Mouse (Mus musculus): ENCODE results near the gene Ubxn1. TPM values are rescaled to one million over a fixed set of nuclear protein-coding genes. Genes with fewer than 3 reads are reported as not detected.
A peak's percentile ranks its signal among the peaks of the same experiment; 100 is the strongest.

Ubxn1 gene
- polyA plus RNA-seq, 1 experiment, result 133 TPM

- H3K27me3 ChIP-seq (replicated peaks; ENCODE audit: control insufficient read depth, insufficient read depth, low read length), result no peaks in the 10 kb centered on the region
- peaks cover 1% of the 10 kb centered on the region; the same call in 1 of the 2 replicates for H3K36me3 ChIP-seq (ENCODE audit: control insufficient read depth, insufficient read depth, low read length)
- WGBS, result 62% methylated on average over 5 of the region's 5 CpGs
- DNase-seq, result peak; percentile 83
- no peak overlapping the region for H3K4me3 ChIP-seq (ENCODE audit: insufficient read depth, low read depth, low read length)
- TF ChIP-seq POLR2A (IDR thresholded peaks at IDR 0.05; ENCODE audit: low read depth, low read length), result no peak
- TF ChIP-seq CTCF (conservative IDR thresholded peaks at IDR 0.05; ENCODE audit: insufficient read depth, insufficient read length, low read depth, low read length), result peak; percentile 65
- peaks cover 15% of the 10 kb centered on the region for H3K4me1 ChIP-seq (ENCODE audit: control insufficient read depth, insufficient read depth, low read length)
- no peak overlapping the region for H3K27ac ChIP-seq (ENCODE audit: insufficient read depth, low read depth, low read length)
Observed at GRCm38 (mm10) chr19:8844371-8845129, 26.7 kb upstream of the Ubxn1 start.

GRCm38 (mm10) chr19:8848356-8848755, 22.9 kb upstream of the Ubxn1 start:
- TF ChIP-seq CTCF (conservative IDR thresholded peaks at IDR 0.05; ENCODE audit: insufficient read depth, insufficient read length, low read depth, low read length) (no peak), POLR2A (IDR thresholded peaks at IDR 0.05; ENCODE audit: low read depth, low read length) (no peak)
- no peaks in the 10 kb centered on the region for H3K27me3 ChIP-seq (replicated peaks; ENCODE audit: control insufficient read depth, insufficient read depth, low read length)
- no peak overlapping the region for H3K27ac ChIP-seq (ENCODE audit: insufficient read depth, low read depth, low read length)
- H3K36me3 ChIP-seq (ENCODE audit: control insufficient read depth, insufficient read depth, low read length), result peaks cover 1% of the 10 kb centered on the region; the same call in 1 of the 2 replicates
- H3K4me3 ChIP-seq (ENCODE audit: insufficient read depth, low read depth, low read length), result no peak overlapping the region
- DNase-seq, result no peak
- H3K4me1 ChIP-seq (ENCODE audit: control insufficient read depth, insufficient read depth, low read length), result no peaks in the 10 kb centered on the region
- WGBS, result 53% methylated on average over 5 of the region's 5 CpGs

- 17% methylated on average over 7 of the region's 7 CpGs for WGBS
- no peaks in the 10 kb centered on the region for H3K4me1 ChIP-seq (ENCODE audit: control insufficient read depth, insufficient read depth, low read length)
- peak; percentile 30 for DNase-seq
- no peak within 1 kb of the TSS for H3K27ac ChIP-seq (ENCODE audit: insufficient read depth, low read depth, low read length)
- no peak within 1 kb of the TSS for H3K4me3 ChIP-seq (ENCODE audit: insufficient read depth, low read depth, low read length)
- no peaks in the 10 kb centered on the region for H3K27me3 ChIP-seq (replicated peaks; ENCODE audit: control insufficient read depth, insufficient read depth, low read length)
- TF ChIP-seq CTCF (conservative IDR thresholded peaks at IDR 0.05; ENCODE audit: insufficient read depth, insufficient read length, low read depth, low read length) (no peak), POLR2A (IDR thresholded peaks at IDR 0.05; ENCODE audit: low read depth, low read length) (no peak)
- H3K36me3 ChIP-seq (ENCODE audit: control insufficient read depth, insufficient read depth, low read length), result peaks cover 1% of the 10 kb centered on the region; the same call in 1 of the 2 replicates
Observed at GRCm38 (mm10) chr19:8850402-8850901, 20.8 kb upstream of the Ubxn1 start, which contains the start of gene Lrrn4cl. TSS of gene Lrrn4cl (plus strand) at chr19:8850768.

- TF ChIP-seq POLR2A (IDR thresholded peaks at IDR 0.05; ENCODE audit: low read depth, low read length) (no peak), CTCF (conservative IDR thresholded peaks at IDR 0.05; ENCODE audit: insufficient read depth, insufficient read length, low read depth, low read length) (0 out of 2 replicates have a peak, but pooled peaks have one; percentile 22)
- Histone ChIP-seq H3K36me3 (ENCODE audit: control insufficient read depth, insufficient read depth, low read length) (peaks cover under 1% of the 10 kb centered on the region; the same call in 1 of the 2 replicates), H3K27ac (ENCODE audit: insufficient read depth, low read depth, low read length) (no peak overlapping the region), H3K27me3 (replicated peaks; ENCODE audit: control insufficient read depth, insufficient read depth, low read length) (no peaks in the 10 kb centered on the region), H3K4me3 (ENCODE audit: insufficient read depth, low read depth, low read length) (no peak overlapping the region), H3K4me1 (ENCODE audit: control insufficient read depth, insufficient read depth, low read length) (no peaks in the 10 kb centered on the region)
- no peak for DNase-seq
- 68% methylated on average over 7 of the region's 7 CpGs for WGBS
Observed at GRCm38 (mm10) chr19:8851639-8852038, 19.7 kb upstream of the Ubxn1 start.

GRCm38 (mm10) chr19:8852236-8852928, 18.9 kb upstream of the Ubxn1 start:
- Histone ChIP-seq H3K4me1 (ENCODE audit: control insufficient read depth, insufficient read depth, low read length) (no peaks in the 10 kb centered on the region), H3K4me3 (ENCODE audit: insufficient read depth, low read depth, low read length) (no peak overlapping the region), H3K27ac (ENCODE audit: insufficient read depth, low read depth, low read length) (no peak overlapping the region), H3K36me3 (ENCODE audit: control insufficient read depth, insufficient read depth, low read length) (no peaks in the 10 kb centered on the region), H3K27me3 (replicated peaks; ENCODE audit: control insufficient read depth, insufficient read depth, low read length) (no peaks in the 10 kb centered on the region)
- TF ChIP-seq CTCF (conservative IDR thresholded peaks at IDR 0.05; ENCODE audit: insufficient read depth, insufficient read length, low read depth, low read length) (no peak), POLR2A (IDR thresholded peaks at IDR 0.05; ENCODE audit: low read depth, low read length) (no peak)
- WGBS, result 67% methylated on average over 10 of the region's 10 CpGs
- no peak for DNase-seq

- no peak for DNase-seq
- no peak for TF ChIP-seq CTCF (conservative IDR thresholded peaks at IDR 0.05; ENCODE audit: insufficient read depth, insufficient read length, low read depth, low read length)
- TF ChIP-seq POLR2A (IDR thresholded peaks at IDR 0.05; ENCODE audit: low read depth, low read length), result no peak
- Histone ChIP-seq H3K4me1 (ENCODE audit: control insufficient read depth, insufficient read depth, low read length) (no peaks in the 10 kb centered on the region), H3K4me3 (ENCODE audit: insufficient read depth, low read depth, low read length) (no peak overlapping the region), H3K27ac (ENCODE audit: insufficient read depth, low read depth, low read length) (no peak overlapping the region), H3K36me3 (ENCODE audit: control insufficient read depth, insufficient read depth, low read length) (no peaks in the 10 kb centered on the region), H3K27me3 (replicated peaks; ENCODE audit: control insufficient read depth, insufficient read depth, low read length) (no peaks in the 10 kb centered on the region)
- WGBS, result 76% methylated on average over 3 of the region's 3 CpGs
Observed at GRCm38 (mm10) chr19:8853117-8853516, 18.2 kb upstream of the Ubxn1 start.

- TF ChIP-seq POLR2A (IDR thresholded peaks at IDR 0.05; ENCODE audit: low read depth, low read length), result no peak
- TF ChIP-seq CTCF (conservative IDR thresholded peaks at IDR 0.05; ENCODE audit: insufficient read depth, insufficient read length, low read depth, low read length), result peak; percentile 86
- peak; percentile 66 for DNase-seq
Observed at GRCm38 (mm10) chr19:8857689-8858088, 13.6 kb upstream of the Ubxn1 start.

More at GRCm38 (mm10) chr19:8857689-8858088, 13.6 kb upstream of the Ubxn1 start:
- Histone ChIP-seq H3K27ac (ENCODE audit: insufficient read depth, low read depth, low read length) (no peak overlapping the region), H3K36me3 (ENCODE audit: control insufficient read depth, insufficient read depth, low read length) (no peaks in the 10 kb centered on the region), H3K27me3 (replicated peaks; ENCODE audit: control insufficient read depth, insufficient read depth, low read length) (no peaks in the 10 kb centered on the region), H3K4me3 (ENCODE audit: insufficient read depth, low read depth, low read length) (no peak overlapping the region), H3K4me1 (ENCODE audit: control insufficient read depth, insufficient read depth, low read length) (no peaks in the 10 kb centered on the region)
- WGBS, result 26% methylated on average over 4 of the region's 4 CpGs
